Mouse (Mus musculus): ENCODE results near the gene Ifitm6. TPM values are rescaled to one million over a fixed set of nuclear protein-coding genes. Genes with fewer than 3 reads are reported as not detected.
"Not testable (repeated sequence)": the region's sequence is repeated elsewhere in the genome, so short reads cannot be mapped to it uniquely, and the experiment has no call there.

The Ifitm6 gene
- total RNA-seq (2021), result not detected in 2 replicates
- long read RNA-seq, result 0 reads

DNA sequence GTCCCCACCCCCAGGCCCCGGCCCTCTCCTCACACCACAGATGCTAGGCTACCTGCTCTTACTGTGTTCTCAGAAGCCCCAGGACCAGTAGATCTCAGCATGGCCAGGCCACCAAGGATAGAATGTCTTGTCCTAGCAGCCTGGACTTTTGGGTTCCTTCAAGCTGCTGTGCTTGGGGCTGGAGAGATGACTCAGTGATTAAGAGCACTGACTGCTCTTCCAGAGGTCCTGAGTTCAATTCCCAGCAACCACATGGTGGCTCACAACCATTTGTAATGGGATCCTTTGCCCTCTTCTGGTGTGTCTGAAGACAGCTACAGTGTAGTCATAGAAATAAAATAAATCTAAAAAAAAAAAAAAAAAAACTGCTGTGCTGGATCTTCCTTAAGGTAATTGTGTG lies at the start of gene Ifitm6:
TSS of gene Ifitm6 (minus strand) at position 101 of the 400 bp plus-strand sequence.
- DNase-seq, result not testable (repeated sequence)

GRCm38 (mm10) chr7:141064576-141064975 lies 46.9 kb upstream of the Ifitm6 start:
- DNase-seq, result no peak

GRCm38 (mm10) chr7:141064175-141064574 lies 46.5 kb upstream of the Ifitm6 start:
- DNase-seq, result no peak

DNA sequence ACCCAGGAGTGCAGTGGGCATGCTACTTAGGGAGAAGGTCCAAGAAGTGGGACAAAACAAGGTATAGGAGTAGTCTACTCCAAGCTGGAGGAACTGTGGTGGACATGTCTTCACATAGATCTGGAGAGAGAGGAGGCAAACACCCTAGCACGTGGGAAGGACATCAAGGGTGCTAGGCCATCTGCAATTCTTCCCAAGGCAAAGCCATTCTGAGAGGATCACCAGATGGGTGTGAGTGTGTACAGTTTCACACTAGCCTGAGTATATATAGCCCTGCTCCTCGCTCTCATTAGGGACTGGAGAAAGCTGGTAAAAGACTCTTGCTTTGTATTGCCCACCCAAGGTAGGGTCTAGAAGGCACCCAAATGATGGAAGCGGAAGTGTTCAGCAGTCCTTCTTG lies 45.6 kb upstream of the Ifitm6 start:
- no peak for DNase-seq

DNA sequence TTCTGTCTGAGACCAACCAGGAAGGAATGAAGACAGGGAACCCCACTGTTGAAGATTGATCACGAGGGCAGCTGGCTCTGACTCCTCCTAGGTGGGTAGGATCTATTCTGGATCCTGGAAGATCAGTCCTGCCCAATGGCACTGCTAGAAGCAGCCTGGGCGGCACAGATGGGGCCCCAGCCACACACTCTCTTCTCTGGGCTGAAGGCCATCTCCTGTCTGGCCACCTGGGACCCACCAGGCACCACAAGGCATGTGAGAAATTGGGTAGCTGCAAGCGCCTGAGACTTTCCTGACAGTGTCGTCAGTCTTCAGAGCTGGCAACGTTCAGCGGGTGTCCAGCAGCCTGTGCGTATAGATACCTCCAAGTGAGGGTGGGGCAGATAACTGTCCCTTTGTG lies 44.8 kb upstream of the Ifitm6 start:
- no peak for DNase-seq

- no peak for DNase-seq
These were observed 43.6 kb upstream of the Ifitm6 start for GRCm38 (mm10) chr7:141061269-141061692.

- peak; percentile 80 for DNase-seq
These were observed 42.9 kb upstream of the Ifitm6 start, which contains the start of gene B4galnt4 for GRCm38 (mm10) chr7:141060426-141061242. B4galnt4 (plus strand) TSS chr7:141061104.

DNA sequence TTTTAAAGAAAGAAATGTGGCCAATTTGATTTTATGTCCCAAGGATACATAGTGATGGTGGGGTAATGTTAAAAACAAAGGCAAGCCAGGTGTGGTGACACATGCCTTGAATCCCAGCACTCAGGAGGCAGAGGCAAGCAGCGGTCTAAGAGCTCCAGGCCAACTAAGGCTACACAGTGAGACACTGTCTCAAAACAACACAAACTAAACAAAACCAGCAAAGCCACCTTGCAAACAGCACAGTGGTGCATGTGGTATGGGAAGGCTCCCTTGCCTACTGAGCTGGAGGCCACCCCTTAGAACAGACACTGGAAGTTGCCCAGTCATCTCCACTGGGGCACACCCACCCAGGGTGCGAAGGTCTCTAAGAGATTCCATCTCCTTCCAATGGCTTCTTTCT lies 42.2 kb upstream of the Ifitm6 start:
- no peak for DNase-seq

- no peak for DNase-seq
These were observed 41.0 kb upstream of the Ifitm6 start for GRCm38 (mm10) chr7:141058601-141059341.

DNA sequence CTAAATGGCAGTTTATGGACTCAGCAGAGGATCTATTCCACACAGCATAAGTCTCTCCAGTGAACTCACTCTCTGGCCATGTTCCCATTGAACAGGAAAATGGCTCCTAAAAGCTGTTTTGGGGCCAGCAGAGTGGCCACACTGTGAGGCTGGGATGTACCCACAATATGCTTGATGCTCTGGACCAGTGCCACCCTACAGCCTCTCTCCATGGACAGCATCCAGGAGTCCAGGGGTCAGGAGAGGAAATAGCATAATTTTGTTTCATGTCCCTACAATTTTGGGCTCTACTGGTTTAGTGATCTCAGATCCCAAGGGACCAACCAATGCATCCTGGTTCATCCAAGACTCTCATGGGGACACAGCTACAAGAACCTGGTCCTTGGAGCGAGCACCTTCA lies 39.8 kb upstream of the Ifitm6 start:
- no peak for DNase-seq

DNA sequence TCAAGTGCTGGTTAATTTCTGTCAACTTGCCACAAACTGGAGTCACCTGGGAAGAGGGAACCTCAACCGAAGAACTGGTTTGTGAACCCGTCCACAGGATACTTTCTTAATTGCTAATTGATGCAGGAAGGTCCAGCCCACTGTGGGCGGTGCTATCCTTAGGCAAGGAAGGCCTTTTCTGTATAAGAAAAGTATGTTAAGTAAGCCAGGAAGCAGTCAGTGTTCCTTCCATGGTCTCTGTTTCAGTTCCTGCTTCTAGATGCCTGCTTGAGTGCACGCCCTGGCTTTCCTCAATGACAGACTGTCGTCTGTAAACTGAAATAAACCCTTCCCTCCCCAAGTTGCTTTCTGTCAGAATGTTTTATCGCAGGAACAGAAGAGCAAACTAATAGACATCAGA lies 39.3 kb upstream of the Ifitm6 start:
- no peak for DNase-seq

GRCm38 (mm10) chr7:141055785-141056184 lies 38.1 kb upstream of the Ifitm6 start:
- no peak for DNase-seq

DNA sequence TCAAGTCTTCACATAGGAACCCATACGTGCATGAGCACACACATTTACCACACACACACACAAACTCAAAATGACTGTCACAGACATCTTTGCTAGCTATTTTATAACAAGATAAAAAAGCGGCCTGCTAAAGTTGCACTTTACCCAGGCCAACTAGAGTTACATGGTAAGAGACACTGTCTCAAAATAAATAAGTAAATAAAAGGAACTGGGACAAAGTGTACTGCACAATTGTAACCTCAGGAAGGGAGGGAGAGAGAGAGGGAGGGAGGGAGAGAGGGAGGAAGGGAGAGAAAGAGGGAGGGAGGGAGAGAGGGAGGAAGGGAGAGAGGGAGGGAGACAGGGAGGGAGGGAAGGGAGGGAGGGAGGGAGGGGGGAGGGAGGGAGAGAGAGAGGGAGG lies 34.7 kb upstream of the Ifitm6 start:
- DNase-seq, result no peak

DNA sequence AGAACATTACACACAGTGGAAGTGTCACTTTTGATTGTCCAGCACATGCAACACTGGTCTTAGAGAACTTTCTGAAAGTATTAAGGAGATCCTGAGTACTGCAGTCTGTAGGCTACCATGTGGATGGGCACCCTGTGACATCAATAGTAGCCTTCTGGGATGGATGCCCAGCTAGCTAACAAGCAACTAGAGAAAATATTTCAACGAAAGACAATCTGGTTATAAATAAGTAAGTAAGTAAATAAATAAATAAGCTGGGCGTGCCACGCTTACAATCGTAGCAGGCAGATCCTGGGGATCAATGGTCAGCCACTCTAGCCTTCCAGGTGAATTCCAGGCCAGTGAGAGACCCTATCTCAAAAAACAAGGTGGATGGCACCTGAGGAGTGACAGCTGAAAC lies 34.3 kb upstream of the Ifitm6 start:
- no peak for DNase-seq

- DNase-seq, result no peak
These were observed 33.4 kb upstream of the Ifitm6 start for GRCm38 (mm10) chr7:141051060-141051685.

- DNase-seq, result no peak
These were observed 31.6 kb upstream of the Ifitm6 start for GRCm38 (mm10) chr7:141049326-141049725.

GRCm38 (mm10) chr7:141048226-141049218 lies 30.8 kb upstream of the Ifitm6 start:
- DNase-seq, result peak; percentile 92

- DNase-seq, result peak; percentile 58
These were observed 30.0 kb upstream of the Ifitm6 start for GRCm38 (mm10) chr7:141047581-141048225.

- DNase-seq, result no peak
These were observed 29.3 kb upstream of the Ifitm6 start for GRCm38 (mm10) chr7:141046931-141047580.

DNA sequence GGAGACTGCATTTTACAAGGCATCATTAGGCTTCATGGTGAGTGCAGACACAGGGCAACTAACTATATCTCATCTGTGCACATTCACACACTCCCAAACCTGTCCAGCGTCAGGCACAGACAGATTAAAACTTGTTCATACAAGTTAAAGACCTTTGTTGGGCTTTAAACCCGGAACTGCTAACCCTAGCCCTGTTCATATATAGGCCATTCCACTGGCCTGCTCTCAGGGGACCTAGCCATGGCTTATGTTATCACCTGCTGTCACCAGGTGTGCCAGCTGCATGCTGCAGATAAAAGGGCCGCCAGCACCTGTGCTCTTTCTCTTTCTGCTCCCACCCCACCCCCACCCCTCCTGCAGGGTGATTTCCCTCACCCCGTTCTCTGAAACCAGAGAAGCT lies 24.8 kb upstream of the Ifitm6 start:
- DNase-seq, result no peak

GRCm38 (mm10) chr7:141041661-141042060 lies 23.9 kb upstream of the Ifitm6 start:
- DNase-seq, result peak; percentile 73
